Mouse (Mus musculus) bone marrow macrophage, adult 2 months (primary cell): ENCODE data around the gene Gadl1. TPM values are rescaled to one million over a fixed set of nuclear protein-coding genes. Genes with fewer than 3 reads are reported as not detected.

ENCODE experiments used
- H3K27ac ChIP-seq: 2 replicates; pipeline ENCODE4 v1.5.1; 2012; ENCODE audit warnings: low read depth, low read length; ENCODE audit not compliant: insufficient read depth
- H3K4me1 ChIP-seq: 2 replicates; pipeline ENCODE4 v1.6.1; 2012; ENCODE audit warnings: low read length; ENCODE audit not compliant: control insufficient read depth, insufficient read depth
- H3K4me3 ChIP-seq: 2 replicates; pipeline ENCODE4 v1.5.1; 2012; ENCODE audit warnings: mild to moderate bottlenecking, low read length, moderate library complexity; ENCODE audit not compliant: insufficient read depth
- CTCF ChIP-seq: IDR thresholded peaks from 2 replicates; pipeline ENCODE4 v1.5.1; 2012; ENCODE audit warnings: low read depth, mild to moderate bottlenecking, low read length, moderate library complexity
- POLR2A ChIP-seq: IDR thresholded peaks from 2 replicates; pipeline ENCODE4 v1.6.1; 2012; ENCODE audit warnings: mild to moderate bottlenecking, low read depth, low read length, borderline replicate concordance
- polyA plus RNA-seq: library from polyadenylated mRNA; stranded (reverse); fragments of >200 nt; gene quantifications from 2 replicates; pipeline ENCODE4 v1.2.4, GENCODE M21; 2012; ENCODE audit not compliant: missing spikeins, insufficient read depth, insufficient read length

Gadl1 gene
- not detected in 2 replicates for polyA plus RNA-seq

GRCm38 (mm10) chr9:115909155-115909554, at the start of gene Gadl1:
TSS of gene Gadl1 (plus strand) at chr9:115909455.
- Histone ChIP-seq H3K27ac (no peak within 1 kb of the TSS), H3K4me1 (no peaks in the 10 kb centered on the region), H3K4me3 (no peak within 1 kb of the TSS)
- TF ChIP-seq POLR2A, result no peak
- no peak for TF ChIP-seq CTCF

- H3K27ac ChIP-seq, result no peak overlapping the region
- H3K4me1 ChIP-seq, result no peaks in the 10 kb centered on the region
- TF ChIP-seq POLR2A, result no peak
- TF ChIP-seq CTCF, result no peak
- H3K4me3 ChIP-seq, result no peak overlapping the region
These were observed 46.5 kb upstream of the Gadl1 start for GRCm38 (mm10) chr9:115862802-115863201.

GRCm38 (mm10) chr9:115863326-115863725, 45.9 kb upstream of the Gadl1 start:
- no peak for TF ChIP-seq CTCF
- TF ChIP-seq POLR2A, result no peak
- Histone ChIP-seq H3K4me3 (no peak overlapping the region), H3K27ac (no peak overlapping the region), H3K4me1 (no peaks in the 10 kb centered on the region)

- no peaks in the 10 kb centered on the region for H3K4me1 ChIP-seq
- no peak overlapping the region for H3K27ac ChIP-seq
- TF ChIP-seq POLR2A (no peak), CTCF (no peak)
- no peak overlapping the region for H3K4me3 ChIP-seq
These were observed 42.0 kb upstream of the Gadl1 start for GRCm38 (mm10) chr9:115867277-115867676.

- TF ChIP-seq CTCF (no peak), POLR2A (no peak)
- Histone ChIP-seq H3K4me3 (no peak overlapping the region), H3K27ac (no peak overlapping the region), H3K4me1 (no peaks in the 10 kb centered on the region)
These were observed 39.1 kb upstream of the Gadl1 start for GRCm38 (mm10) chr9:115870168-115870567.

GRCm38 (mm10) chr9:115870640-115871039, 38.6 kb upstream of the Gadl1 start:
- no peak overlapping the region for H3K27ac ChIP-seq
- no peak overlapping the region for H3K4me3 ChIP-seq
- H3K4me1 ChIP-seq, result no peaks in the 10 kb centered on the region
- no peak for TF ChIP-seq POLR2A
- no peak for TF ChIP-seq CTCF

- TF ChIP-seq CTCF (no peak), POLR2A (no peak)
- H3K4me1 ChIP-seq, result no peaks in the 10 kb centered on the region
- H3K27ac ChIP-seq, result no peak overlapping the region
- H3K4me3 ChIP-seq, result no peak overlapping the region
These were observed 28.8 kb upstream of the Gadl1 start for GRCm38 (mm10) chr9:115880500-115880899.

GRCm38 (mm10) chr9:115881137-115881536, 28.1 kb upstream of the Gadl1 start:
- TF ChIP-seq CTCF (no peak), POLR2A (no peak)
- Histone ChIP-seq H3K27ac (no peak overlapping the region), H3K4me1 (no peaks in the 10 kb centered on the region), H3K4me3 (no peak overlapping the region)

- H3K27ac ChIP-seq, result no peak overlapping the region
- no peaks in the 10 kb centered on the region for H3K4me1 ChIP-seq
- H3K4me3 ChIP-seq, result no peak overlapping the region
- no peak for TF ChIP-seq CTCF
- TF ChIP-seq POLR2A, result no peak
These were observed 26.5 kb upstream of the Gadl1 start for GRCm38 (mm10) chr9:115882627-115883200.

- Histone ChIP-seq H3K4me3 (no peak overlapping the region), H3K27ac (no peak overlapping the region), H3K4me1 (no peaks in the 10 kb centered on the region)
- TF ChIP-seq POLR2A, result no peak
- TF ChIP-seq CTCF, result no peak
These were observed 25.8 kb upstream of the Gadl1 start for GRCm38 (mm10) chr9:115883413-115883812.
